Comparison of ENCODE assay signal across 7 mouse cellular contexts in genomic region chr7:45460860-45461314, GRCm38 (mm10). TPM values are rescaled to one million over a fixed set of nuclear protein-coding genes. Genes with fewer than 3 reads are reported as not detected.
DNase-seq lines count a peak whose midpoint lies in the region; ATAC-seq and TF ChIP-seq lines count a peak whose summit lies in the region.

No protein-coding gene starts in this region.

- ATAC-seq in kidney, embryonic 14.5 days (ENCODE audit: low FRiP score, low TSS enrichment) = peak; percentile 2; the same call in 1 of the 2 replicates

- H3K4me1 ChIP-seq in CH12.LX (ENCODE audit: control insufficient read depth in 1 of 2, insufficient read depth in 2 of 2) = peaks cover 16 to 52% of the 10 kb centered on the region in 2 experiments
- H3K4me1 ChIP-seq in embryonic facial prominence, embryonic 10.5 days = peaks cover 52% of the 10 kb centered on the region
- peaks cover 50% of the 10 kb centered on the region for H3K4me1 ChIP-seq in heart, embryonic 10.5 days
- peaks cover 34% of the 10 kb centered on the region for H3K4me1 ChIP-seq in kidney, embryonic 14.5 days (ENCODE audit: control insufficient read depth, insufficient read depth, low read length)

- H3K9ac ChIP-seq in CH12.LX (ENCODE audit: insufficient read depth, low read depth) = peak overlapping the region; percentile 59
- H3K9ac ChIP-seq in kidney, embryonic 14.5 days (ENCODE audit: low read depth, low read length) = peak overlapping the region; percentile 83; the same call in 1 of the 2 replicates

- TF ChIP-seq CTCF in CH12.LX (conservative IDR thresholded peaks at IDR 0.05 in 1 of 2, IDR thresholded peaks at IDR 0.05 in 1 of 2; ENCODE audit: low read depth in 2 of 2, low read length in 2 of 2) = no peak

- peak overlapping the region; percentile 80 for H3K27ac ChIP-seq in CH12.LX (ENCODE audit: insufficient read depth, low read depth)
- H3K27ac ChIP-seq in embryonic facial prominence, embryonic 10.5 days (replicated peaks) = peak overlapping the region; percentile 96
- peak overlapping the region; percentile 94 for H3K27ac ChIP-seq in heart, embryonic 10.5 days
- peak overlapping the region; percentile 88 for H3K27ac ChIP-seq in kidney, embryonic 14.5 days (ENCODE audit: low read depth, low read length)

- no peaks in the 10 kb centered on the region for H3K27me3 ChIP-seq in CH12.LX (replicated peaks)
- no peaks in the 10 kb centered on the region for H3K27me3 ChIP-seq in embryonic facial prominence, embryonic 10.5 days (replicated peaks; ENCODE audit: low read depth, poor library complexity, severe bottlenecking)
- no peaks in the 10 kb centered on the region for H3K27me3 ChIP-seq in heart, embryonic 10.5 days (ENCODE audit: insufficient read depth, poor library complexity, severe bottlenecking)
- H3K27me3 ChIP-seq in kidney, embryonic 14.5 days (ENCODE audit: control insufficient read depth, insufficient read depth, low read length) = no peaks in the 10 kb centered on the region

- no peak for TF ChIP-seq RAD21 in CH12.LX (IDR thresholded peaks at IDR 0.05; ENCODE audit: low read depth, low read length)

- TF ChIP-seq EP300 in CH12.LX (IDR thresholded peaks at IDR 0.05; ENCODE audit: low read length) = no peak

- TF ChIP-seq POLR2A in CH12.LX (IDR thresholded peaks at IDR 0.05; ENCODE audit: low read depth, low read length) = peak; percentile 21; the same call in 1 of the 2 replicates

- H3K9me3 ChIP-seq in CH12.LX (replicated peaks; ENCODE audit: low read length) = no peaks in the 10 kb centered on the region
- H3K9me3 ChIP-seq in embryonic facial prominence, embryonic 10.5 days = no peaks in the 10 kb centered on the region
- H3K9me3 ChIP-seq in heart, embryonic 10.5 days = no peaks in the 10 kb centered on the region
- no peaks in the 10 kb centered on the region for H3K9me3 ChIP-seq in kidney, embryonic 14.5 days (ENCODE audit: control insufficient read depth, low read length)

- DNase-seq in CH12.LX (ENCODE audit: extremely low read depth) (peak; percentile 72), NIH3T3 (ENCODE audit: low read depth) (peak; percentile 96)
- peak; percentile 65 for DNase-seq in embryonic facial prominence, embryonic 10.5 days (ENCODE audit: low spot score)
- peak; percentile 94 for DNase-seq in heart, embryonic 10.5 days (ENCODE audit: low spot score)
- peak; percentile 77 for DNase-seq in lung, postnatal 10 days
- DNase-seq in spleen, adult 12 weeks (ENCODE audit: low spot score) = peak; percentile 76

- dilution Hi-C loops in CH12.LX (cut with MboI; ENCODE audit: extremely low pct_ligation_motif_present, extremely low pct_unique_long_range_greater_than_20kb, low sequenced_read_pairs) = no loop called here

- H3K4me2 ChIP-seq in CH12.LX (ENCODE audit: insufficient read depth, low read depth, poor library complexity, severe bottlenecking) = peak overlapping the region; percentile 93; the same call in 1 of the 2 replicates
- peak overlapping the region; percentile 53; the same call in 1 of the 2 replicates for H3K4me2 ChIP-seq in kidney, embryonic 14.5 days (replicated peaks; ENCODE audit: low read depth, low read length)

- peak overlapping the region in 1 of 3 experiments; percentile 40 for H3K4me3 ChIP-seq in CH12.LX (replicated peaks in 1 of 3; ENCODE audit: low read depth in 2 of 3, low read length in 2 of 3, poor library complexity in 1 of 3)
- peak overlapping the region; percentile 88 for H3K4me3 ChIP-seq in embryonic facial prominence, embryonic 10.5 days
- peak overlapping the region; percentile 79 for H3K4me3 ChIP-seq in heart, embryonic 10.5 days
- H3K4me3 ChIP-seq in kidney, embryonic 14.5 days (ENCODE audit: low read length) = peak overlapping the region; percentile 76; the same call in 1 of the 2 replicates

- in situ Hi-C loops in CH12.LX (cut with MboI; ENCODE audit: low pct_ligation_motif_present, low pct_unique_long_range_greater_than_20kb, low sequenced_read_pairs) = loop anchor here (10.0 kb wide), 1 partner anchor 224 kb away; the partner anchor contains the start of gene Ntn5

- H3K36me3 ChIP-seq in CH12.LX (replicated peaks in 1 of 2; ENCODE audit: control insufficient read depth in 1 of 2, insufficient read depth in 1 of 2, low read length in 1 of 2) = peaks cover 43 to 64% of the 10 kb centered on the region in 2 experiments
- H3K36me3 ChIP-seq in embryonic facial prominence, embryonic 10.5 days (replicated peaks) = peaks cover 84% of the 10 kb centered on the region
- peaks cover 69% of the 10 kb centered on the region for H3K36me3 ChIP-seq in heart, embryonic 10.5 days
- H3K36me3 ChIP-seq in kidney, embryonic 14.5 days (ENCODE audit: control insufficient read depth, insufficient read depth, low read length) = peaks cover 45% of the 10 kb centered on the region

- 33% methylated on average over 13 of the region's 13 CpGs for WGBS in embryonic facial prominence, embryonic 10.5 days
- WGBS in heart, embryonic 10.5 days = 17% methylated on average over 13 of the region's 13 CpGs
- 20% methylated on average over 13 of the region's 13 CpGs for WGBS in kidney, embryonic 14.5 days

- H3K79me2 ChIP-seq in CH12.LX (replicated peaks; ENCODE audit: control insufficient read depth, extremely low read depth, insufficient read depth, poor library complexity, severe bottlenecking) = peaks cover 45% of the 10 kb centered on the region

TF ChIP-seq in CH12.LX, 34 proteins besides CTCF, POLR2A, EP300 and RAD21 (continues in another document):
- TF ChIP-seq ZNF384 (IDR thresholded peaks at IDR 0.05; ENCODE audit: low read depth, low read length) (no peak), IRF4 (IDR thresholded peaks at IDR 0.05; ENCODE audit: low read depth, low read length) (peak; percentile 36; the same call in 1 of the 2 replicates), USF2 (conservative IDR thresholded peaks at IDR 0.05; ENCODE audit: low read depth, low read length) (no peak), ZC3H11A (IDR thresholded peaks at IDR 0.05; ENCODE audit: low read depth, low read length) (no peak), NELFE (IDR thresholded peaks at IDR 0.05; ENCODE audit: low read depth, low read length) (no peak), USF1 (IDR thresholded peaks at IDR 0.05; ENCODE audit: low read depth, low read length) (no peak), UBTF (IDR thresholded peaks at IDR 0.05; ENCODE audit: low read depth, low read length) (peak; percentile 75), POLR2AphosphoS2 (IDR thresholded peaks at IDR 0.05; ENCODE audit: low read depth, low read length) (no peak), HCFC1 (IDR thresholded peaks at IDR 0.05; ENCODE audit: low read depth, low read length) (no peak), MAZ (IDR thresholded peaks at IDR 0.05; ENCODE audit: low read depth, low read length) (no peak), RCOR1 (conservative IDR thresholded peaks at IDR 0.05; ENCODE audit: low read depth, low read length) (no peak), TCF12 (IDR thresholded peaks at IDR 0.05; ENCODE audit: low read depth, low read length) (peak; percentile 30; the same call in 1 of the 2 replicates), CHD1 (IDR thresholded peaks at IDR 0.05; ENCODE audit: low read depth, low read length) (no peak), ELF1 (IDR thresholded peaks at IDR 0.05; ENCODE audit: low read depth, low read length) (no peak; the same call in 1 of the 2 replicates), E2F4 (IDR thresholded peaks at IDR 0.05; ENCODE audit: insufficient replicate concordance, low read depth, low read length) (no peak), MAX (IDR thresholded peaks at IDR 0.05; ENCODE audit: low read length) (peak; percentile 26; the same call in 1 of the 2 replicates)

RNA-seq across cellular contexts. Expression of gene Ftl1, which starts 1.2 kb away (rescaled TPM):
- total RNA-seq in CH12.LX (2012; rRNA removed) = 142 and 164 TPM in 2 replicates
- 790 and 1,027 TPM in 2 replicates for total RNA-seq in CH12.LX (2014; rRNA removed)
- polyA plus RNA-seq in CH12.LX (2012; ENCODE audit: insufficient read length, low read depth) = 31.2 and 60.3 TPM in 2 replicates
- polyA plus RNA-seq in embryonic facial prominence, embryonic 10.5 days (2016; fragmentation: Nextera tagmentation; extraction: Ambion mirVana) = 5,460 and 5,734 TPM in 2 replicates
- polyA plus RNA-seq in heart, embryonic 10.5 days (2016; fragmentation: Nextera tagmentation; extraction: Ambion mirVana) = 4,578 and 4,939 TPM in 2 replicates
- polyA plus RNA-seq in kidney, embryonic 14.5 days (2014; fragmentation: Nextera tagmentation; extraction: Ambion mirVana) = 3,941 and 4,356 TPM in 2 replicates

RNA-seq across cellular contexts. Expression of gene Bax, which starts 5.8 kb away (rescaled TPM):
- total RNA-seq in CH12.LX (2012; rRNA removed) = 232 and 233 TPM in 2 replicates
- total RNA-seq in CH12.LX (2014; rRNA removed) = 185 and 195 TPM in 2 replicates
- 273 and 321 TPM in 2 replicates for polyA plus RNA-seq in CH12.LX (2012; ENCODE audit: insufficient read length, low read depth)
- polyA plus RNA-seq in embryonic facial prominence, embryonic 10.5 days (2016; fragmentation: Nextera tagmentation; extraction: Ambion mirVana) = 243 and 247 TPM in 2 replicates
- polyA plus RNA-seq in heart, embryonic 10.5 days (2016; fragmentation: Nextera tagmentation; extraction: Ambion mirVana) = 187 and 244 TPM in 2 replicates
- 97.3 and 110 TPM in 2 replicates for polyA plus RNA-seq in kidney, embryonic 14.5 days (2014; fragmentation: Nextera tagmentation; extraction: Ambion mirVana)

RNA-seq across cellular contexts. Expression of gene Tulp2, which starts 20.8 kb away (rescaled TPM):
- total RNA-seq in CH12.LX (2012; rRNA removed) = 0.13 and 0.17 TPM in 2 replicates
- not detected in 2 replicates for total RNA-seq in CH12.LX (2014; rRNA removed)
- polyA plus RNA-seq in CH12.LX (2012; ENCODE audit: insufficient read length, low read depth) = not detected in 2 replicates
- 0.93 and 1.4 TPM in 2 replicates for polyA plus RNA-seq in embryonic facial prominence, embryonic 10.5 days (2016; fragmentation: Nextera tagmentation; extraction: Ambion mirVana)
- polyA plus RNA-seq in heart, embryonic 10.5 days (2016; fragmentation: Nextera tagmentation; extraction: Ambion mirVana) = 2.6 and 2.9 TPM in 2 replicates
- 0.64 and 0.84 TPM in 2 replicates for polyA plus RNA-seq in kidney, embryonic 14.5 days (2014; fragmentation: Nextera tagmentation; extraction: Ambion mirVana)

RNA-seq across cellular contexts. Expression of gene Ruvbl2, which starts 23.0 kb away (rescaled TPM):
- 224 and 253 TPM in 2 replicates for total RNA-seq in CH12.LX (2012; rRNA removed)
- total RNA-seq in CH12.LX (2014; rRNA removed) = 229 and 267 TPM in 2 replicates
- 253 and 277 TPM in 2 replicates for polyA plus RNA-seq in CH12.LX (2012; ENCODE audit: insufficient read length, low read depth)
- polyA plus RNA-seq in embryonic facial prominence, embryonic 10.5 days (2016; fragmentation: Nextera tagmentation; extraction: Ambion mirVana) = 227 TPM in 2 replicates
- 121 and 175 TPM in 2 replicates for polyA plus RNA-seq in heart, embryonic 10.5 days (2016; fragmentation: Nextera tagmentation; extraction: Ambion mirVana)
- polyA plus RNA-seq in kidney, embryonic 14.5 days (2014; fragmentation: Nextera tagmentation; extraction: Ambion mirVana) = 158 and 228 TPM in 2 replicates

RNA-seq across cellular contexts. Expression of gene Gm45808, which starts 25.7 kb away (rescaled TPM):
- total RNA-seq in CH12.LX (2012; rRNA removed) (5.0 and 5.7 TPM in 2 replicates), CH12.LX (2014; rRNA removed) (0.85 and 1.3 TPM in 2 replicates)
- 2.2 TPM in 1 of 2 replicates, not detected in the other for polyA plus RNA-seq in CH12.LX (2012; ENCODE audit: insufficient read length, low read depth)
- polyA plus RNA-seq in embryonic facial prominence, embryonic 10.5 days (2016; fragmentation: Nextera tagmentation; extraction: Ambion mirVana) = not detected in 2 replicates
- not detected in 2 replicates for polyA plus RNA-seq in heart, embryonic 10.5 days (2016; fragmentation: Nextera tagmentation; extraction: Ambion mirVana)
- not detected in 2 replicates for polyA plus RNA-seq in kidney, embryonic 14.5 days (2014; fragmentation: Nextera tagmentation; extraction: Ambion mirVana)

Comparison
In these comparisons a context has a peak if more than half of its experiments do, and no peak if none do; other contexts are left out.
1. RNA of gene Ftl1, which starts 1.2 kb away (polyA plus RNA-seq): 5,460 to 5,734 TPM in embryonic facial prominence, embryonic 10.5 days, 4,578 to 4,939 TPM in heart, embryonic 10.5 days and 3,941 to 4,356 TPM in kidney, embryonic 14.5 days; 31.2 to 60.3 TPM in CH12.LX; every median in the first group is over 10 times any median in the second.
2. Peak in every context shown above with its lines, with median percentiles within 50 percentile points of each other: DNase-seq and H3K27ac ChIP-seq.